Mouse (Mus musculus): ENCODE measurements around the gene Tff3.

DNA sequence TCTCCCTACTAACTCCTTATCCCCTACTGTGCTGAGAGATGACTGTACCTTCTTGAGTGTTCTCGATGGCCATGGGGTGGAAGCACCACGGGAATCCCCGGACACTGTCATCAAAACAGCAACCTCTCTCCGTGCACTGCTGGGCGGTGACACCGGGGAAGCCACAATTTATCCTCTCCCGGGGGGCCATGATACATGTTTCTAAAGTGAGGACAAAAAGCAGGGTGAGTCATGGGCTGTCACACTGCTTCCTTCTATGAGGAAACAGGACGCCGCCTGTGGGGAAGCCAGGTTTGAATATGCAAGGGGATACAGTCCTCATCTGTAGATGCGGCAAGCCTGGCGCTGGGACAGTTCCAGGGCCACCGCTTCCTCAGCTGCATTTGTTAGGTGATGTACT, 33.2 kb upstream of the Tff3 start:
- TF ChIP-seq CTCF (conservative IDR thresholded peaks at IDR 0.05 in 1 of 2, IDR thresholded peaks at IDR 0.05 in 1 of 2; ENCODE audit: low read depth in 2 of 2, low read length in 2 of 2) (no peak), ZKSCAN1 (IDR thresholded peaks at IDR 0.05; ENCODE audit: borderline replicate concordance, low read depth, low read length) (no peak), ZC3H11A (IDR thresholded peaks at IDR 0.05; ENCODE audit: low read depth, low read length) (no peak), ZMIZ1 (IDR thresholded peaks at IDR 0.05; ENCODE audit: low read depth, low read length) (no peak), POLR2A (IDR thresholded peaks at IDR 0.05; ENCODE audit: low read depth, low read length) (no peak), MAZ (IDR thresholded peaks at IDR 0.05; ENCODE audit: low read depth, low read length) (0 out of 2 replicates have a peak, but pooled peaks have one; percentile 59), USF2 (conservative IDR thresholded peaks at IDR 0.05; ENCODE audit: low read depth, low read length) (no peak), EP300 (IDR thresholded peaks at IDR 0.05; ENCODE audit: low read length) (peak; percentile 41; the same call in 1 of the 2 replicates), JUND (conservative IDR thresholded peaks at IDR 0.05; ENCODE audit: low read depth, low read length) (no peak), SMC3 (IDR thresholded peaks at IDR 0.05; ENCODE audit: low read depth, low read length) (no peak), CHD2 (IDR thresholded peaks at IDR 0.05; ENCODE audit: low read length) (no peak)

All from CH12.LX (cell line).